Mouse (Mus musculus) liver, embryonic 16.5 days (tissue): ENCODE data around the gene Pfkfb2. TPM values are rescaled to one million over a fixed set of nuclear protein-coding genes. Genes with fewer than 3 reads are reported as not detected.
A peak's percentile ranks its signal among the peaks of the same experiment; 100 is the strongest.

ENCODE experiments used
- ATAC-seq: fragments of 200-750 bp; cut with Nextera tagmentation; 2 replicates; pipeline ENCODE4 v1.8.0; 2017; ENCODE audit warnings: low read depth, mild to moderate bottlenecking, moderate number of reproducible peaks, moderate library complexity
- H3K27ac ChIP-seq: fragments of 300-500 bp; sonication (generic); 2 replicates; pipeline ENCODE4 v1.5.1; 2014; ENCODE audit warnings: mild to moderate bottlenecking, low read length
- H3K27me3 ChIP-seq: fragments of 300-500 bp; sonication (generic); 2 replicates; pipeline ENCODE4 v1.6.1; 2014; ENCODE audit warnings: low read depth, low read length, mixed read lengths; ENCODE audit not compliant: control insufficient read depth, insufficient read depth
- H3K36me3 ChIP-seq: fragments of 300-500 bp; sonication (generic); 2 replicates; pipeline ENCODE4 v1.6.1; 2014; ENCODE audit warnings: mild to moderate bottlenecking; ENCODE audit not compliant: control insufficient read depth, insufficient read depth
- H3K4me1 ChIP-seq: fragments of 300-500 bp; sonication (generic); 2 replicates; pipeline ENCODE4 v1.6.1; 2014; ENCODE audit warnings: low read depth, low read length, mixed read lengths; ENCODE audit not compliant: control insufficient read depth
- H3K4me2 ChIP-seq: fragments of 300-500 bp; sonication (generic); 2 replicates; pipeline ENCODE4 v1.6.1; 2014; ENCODE audit warnings: low read depth, low read length, mixed read lengths
- H3K4me3 ChIP-seq: fragments of 300-500 bp; sonication (generic); 2 replicates; pipeline ENCODE4 v1.5.1; 2014; ENCODE audit warnings: low read depth, mild to moderate bottlenecking, low read length
- H3K9ac ChIP-seq: fragments of 300-500 bp; sonication (generic); 2 replicates; pipeline ENCODE4 v1.6.1; 2014; ENCODE audit warnings: low read depth, low read length
- H3K9me3 ChIP-seq: fragments of 300-500 bp; sonication (generic); replicated peaks from 2 replicates; pipeline ENCODE4 v1.6.1; 2016; ENCODE audit warnings: low read length; ENCODE audit not compliant: control insufficient read depth
- WGBS: fragments of 180-500 bp; shearing (Covaris S2); extraction: QIAGEN DNeasy Blood & Tissue Kit; methylation state at CpG from one replicate; pipeline ENCODE4 v1.1.7; 2014; ENCODE audit not compliant: insufficient replicate concordance; 5-methylcytosine and 5-hydroxymethylcytosine counted together
- polyA plus RNA-seq: library from polyadenylated mRNA; unstranded; fragments of >200 nt; fragmentation: Nextera tagmentation; extraction: Ambion mirVana; gene quantifications from 2 replicates; pipeline ENCODE4 v1.2.1, GENCODE M21; 2015

Pfkfb2 gene
- polyA plus RNA-seq, 1 experiment from 2014 or later, result 5.1 TPM

DNA sequence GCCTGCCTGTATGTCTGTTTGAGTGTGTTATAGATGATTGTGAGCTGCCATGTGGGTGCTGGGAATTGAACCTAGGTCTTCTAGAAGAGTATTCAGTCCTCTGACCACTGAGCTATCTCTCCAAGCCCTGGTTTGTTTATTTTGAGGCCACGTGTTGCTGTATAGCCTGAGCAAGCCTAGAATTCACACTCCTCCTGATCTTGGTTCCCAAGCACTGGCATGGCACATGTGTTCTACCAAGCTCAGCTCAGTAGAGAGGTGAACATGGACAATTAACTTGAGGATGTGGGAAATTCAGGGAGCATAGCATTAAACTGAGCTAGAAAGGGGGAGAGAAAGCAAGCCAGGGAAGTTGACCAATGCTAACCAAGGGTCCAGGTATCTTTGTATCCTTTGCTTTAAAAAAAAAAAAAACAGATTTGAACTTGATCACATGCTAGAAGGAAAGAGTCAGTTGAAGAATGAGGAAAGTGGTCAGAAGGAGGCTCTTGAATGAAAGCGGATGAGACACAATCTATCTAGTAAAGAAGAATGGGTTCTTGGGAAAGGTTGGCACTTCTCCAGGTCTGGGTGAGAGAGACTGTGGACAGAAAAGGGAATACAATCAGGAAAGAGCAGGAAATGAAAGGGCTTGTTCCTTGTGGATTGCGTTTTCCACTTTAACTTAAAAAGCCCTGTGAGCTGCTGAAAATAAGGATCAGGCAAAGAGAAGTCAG lies 33.1 kb upstream of the Pfkfb2 start:
- H3K27ac ChIP-seq, result no peak overlapping the region
- H3K4me3 ChIP-seq, result no peak overlapping the region
- H3K4me2 ChIP-seq, result no peak overlapping the region
- H3K27me3 ChIP-seq, result no peaks in the 10 kb centered on the region
- H3K9ac ChIP-seq, result no peak overlapping the region
- WGBS, result 74% methylated on average over 3 of the region's 3 CpGs
- no peaks in the 10 kb centered on the region for H3K9me3 ChIP-seq
- peaks cover 7% of the 10 kb centered on the region for H3K4me1 ChIP-seq
- no peaks in the 10 kb centered on the region for H3K36me3 ChIP-seq
- no peak for ATAC-seq

DNA sequence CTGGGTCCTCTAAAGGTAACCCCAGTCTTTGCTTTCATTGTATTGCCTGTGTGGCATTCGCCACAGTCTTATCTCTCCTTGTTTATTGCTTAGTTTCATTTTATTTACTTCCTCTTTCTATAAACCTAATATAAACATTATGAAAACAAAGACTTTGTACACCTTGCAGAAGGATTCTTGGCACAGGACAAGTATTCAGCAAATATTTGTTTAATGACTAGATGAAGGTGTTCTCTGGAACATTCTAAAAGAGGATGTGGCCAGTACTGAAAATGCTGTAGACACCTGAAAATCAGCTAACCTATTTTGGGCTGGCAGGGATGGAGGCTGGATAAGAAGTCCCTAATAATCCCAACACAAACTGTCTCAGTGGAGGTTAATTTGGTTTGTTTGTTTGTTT lies 32.5 kb upstream of the Pfkfb2 start:
- H3K4me3 ChIP-seq, result no peak overlapping the region
- ATAC-seq, result no peak
- no peaks in the 10 kb centered on the region for H3K9me3 ChIP-seq
- H3K9ac ChIP-seq, result no peak overlapping the region
- H3K4me2 ChIP-seq, result no peak overlapping the region
- no peaks in the 10 kb centered on the region for H3K27me3 ChIP-seq
- H3K4me1 ChIP-seq, result peaks cover 7% of the 10 kb centered on the region
- 45% methylated on average over 1 of the region's 1 CpGs for WGBS
- no peaks in the 10 kb centered on the region for H3K36me3 ChIP-seq
- no peak overlapping the region for H3K27ac ChIP-seq

- H3K4me2 ChIP-seq, result no peak overlapping the region
- H3K4me3 ChIP-seq, result no peak overlapping the region
Measured at GRCm38 (mm10) chr1:130759689-130760088, 30.6 kb upstream of the Pfkfb2 start.

DNA sequence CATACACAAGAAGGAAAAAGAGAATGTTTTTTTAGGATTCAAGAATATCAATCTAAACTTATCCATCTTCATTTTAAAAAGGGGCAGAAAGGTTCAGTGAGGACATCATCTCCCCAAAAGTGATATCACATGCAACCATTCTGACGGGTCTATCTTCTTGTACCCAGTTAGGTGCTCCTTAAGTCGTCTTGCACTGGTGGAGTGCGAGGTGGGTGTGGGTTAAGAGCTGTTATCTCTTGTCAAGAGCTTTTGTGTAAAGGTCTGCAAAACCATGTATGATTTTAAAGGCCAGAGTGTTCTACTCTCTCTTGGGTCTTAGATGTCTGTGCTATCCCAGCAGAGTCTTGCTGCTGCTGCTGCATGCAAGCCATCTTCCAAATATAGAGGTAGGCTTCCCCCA lies 17.8 kb upstream of the Pfkfb2 start:
- no peaks in the 10 kb centered on the region for H3K9me3 ChIP-seq
- WGBS, result 18% methylated on average over 3 of the region's 3 CpGs
- H3K27me3 ChIP-seq, result no peaks in the 10 kb centered on the region
- peaks cover 52% of the 10 kb centered on the region for H3K4me1 ChIP-seq
- no peak overlapping the region for H3K27ac ChIP-seq
- peaks cover 8% of the 10 kb centered on the region; the same call in 1 of the 2 replicates for H3K36me3 ChIP-seq
- H3K9ac ChIP-seq, result no peak overlapping the region
- no peak overlapping the region for H3K4me3 ChIP-seq
- no peak for ATAC-seq
- H3K4me2 ChIP-seq, result no peak overlapping the region

More at GRCm38 (mm10) chr1:130759689-130760088, 30.6 kb upstream of the Pfkfb2 start:
- Histone ChIP-seq H3K27me3 (no peaks in the 10 kb centered on the region), H3K9me3 (no peaks in the 10 kb centered on the region), H3K4me1 (peaks cover 7% of the 10 kb centered on the region), H3K9ac (no peak overlapping the region), H3K36me3 (no peaks in the 10 kb centered on the region), H3K27ac (no peak overlapping the region)
- ATAC-seq, result no peak
- 49% methylated on average over 9 of the region's 9 CpGs for WGBS

DNA sequence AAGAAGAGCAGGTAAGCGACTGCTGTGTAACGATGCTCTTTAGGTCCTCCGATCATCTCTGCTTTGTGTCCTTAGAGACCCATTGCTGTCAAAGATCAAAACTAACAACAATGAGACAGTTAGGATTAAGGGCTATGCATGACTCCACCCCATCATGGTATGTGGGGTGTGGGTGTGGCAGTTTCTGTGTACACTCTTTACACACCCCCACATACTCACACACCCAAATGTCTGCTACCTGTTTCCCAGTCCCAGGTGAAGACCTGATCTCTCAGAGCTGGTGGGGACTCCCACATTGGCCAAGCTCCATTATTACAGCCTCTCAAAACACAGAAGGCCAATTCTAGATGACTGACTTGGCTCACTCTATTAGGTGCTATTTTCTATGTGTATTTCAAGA lies 16.5 kb upstream of the Pfkfb2 start:
- H3K4me3 ChIP-seq, result no peak overlapping the region
- no peak for ATAC-seq
- peaks cover 8% of the 10 kb centered on the region; the same call in 1 of the 2 replicates for H3K36me3 ChIP-seq
- WGBS, result 86% methylated on average over 3 of the region's 3 CpGs
- peaks cover 61% of the 10 kb centered on the region for H3K4me1 ChIP-seq
- H3K27ac ChIP-seq, result peak overlapping the region; percentile 62
- H3K4me2 ChIP-seq, result no peak overlapping the region
- no peaks in the 10 kb centered on the region for H3K9me3 ChIP-seq
- no peak overlapping the region for H3K9ac ChIP-seq
- no peaks in the 10 kb centered on the region for H3K27me3 ChIP-seq

DNA sequence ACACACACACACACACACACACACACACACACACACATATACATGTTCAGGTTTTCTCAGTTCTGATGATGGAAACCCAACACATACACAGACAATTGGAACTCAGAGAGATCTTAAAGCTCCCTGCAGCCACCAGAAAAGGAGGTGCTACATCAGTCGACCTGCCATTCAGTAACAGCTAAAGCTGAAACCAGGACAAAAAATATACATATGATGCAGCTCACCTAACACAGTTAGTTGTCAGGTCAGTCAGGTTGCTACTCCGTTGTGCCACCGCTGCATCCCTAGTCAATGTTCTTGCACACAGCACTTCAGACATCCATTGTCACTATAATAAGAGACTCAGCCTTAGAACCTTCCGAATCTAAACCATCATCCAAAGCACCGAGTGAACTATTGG lies 15.9 kb upstream of the Pfkfb2 start:
- Histone ChIP-seq H3K9me3 (no peaks in the 10 kb centered on the region), H3K27ac (peak overlapping the region; percentile 97), H3K4me1 (peaks cover 66% of the 10 kb centered on the region), H3K4me2 (no peak overlapping the region), H3K27me3 (no peaks in the 10 kb centered on the region), H3K9ac (no peak overlapping the region), H3K4me3 (no peak overlapping the region), H3K36me3 (peaks cover 8% of the 10 kb centered on the region; the same call in 1 of the 2 replicates)
- ATAC-seq, result no peak
- WGBS, result 77% methylated on average over 5 of the region's 5 CpGs

DNA sequence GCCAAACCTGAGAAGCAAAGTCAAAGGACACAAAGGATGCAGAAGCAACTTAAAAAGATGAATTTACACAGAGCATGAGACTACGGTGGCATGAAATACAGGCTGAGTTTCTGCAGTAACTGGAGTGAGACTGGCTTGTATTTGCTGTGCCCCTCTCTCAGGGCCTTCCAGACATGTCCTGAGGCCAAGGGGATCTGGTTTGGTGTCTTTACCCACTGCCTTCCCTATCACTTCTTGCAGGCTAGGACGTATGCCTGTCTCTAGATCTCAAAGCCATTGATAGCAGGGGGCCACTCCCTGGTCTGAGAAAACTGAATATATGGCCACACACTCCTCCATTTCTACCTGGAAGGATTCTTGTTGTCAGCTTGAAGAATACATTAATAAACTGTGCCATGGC lies 15.2 kb upstream of the Pfkfb2 start:
- Histone ChIP-seq H3K4me3 (peak overlapping the region; percentile 5; the same call in 1 of the 2 replicates), H3K4me1 (peaks cover 73% of the 10 kb centered on the region), H3K9ac (peak overlapping the region; percentile 44), H3K27ac (peak overlapping the region; percentile 97), H3K4me2 (peak overlapping the region; percentile 53), H3K27me3 (no peaks in the 10 kb centered on the region), H3K36me3 (peaks cover 8% of the 10 kb centered on the region; the same call in 1 of the 2 replicates), H3K9me3 (no peaks in the 10 kb centered on the region)
- 21% methylated on average over 2 of the region's 2 CpGs for WGBS
- peak; percentile 37 for ATAC-seq

GRCm38 (mm10) chr1:130743775-130744174 lies 14.7 kb upstream of the Pfkfb2 start:
- Histone ChIP-seq H3K9ac (peak overlapping the region; percentile 44), H3K4me2 (peak overlapping the region; percentile 53), H3K4me3 (no peak overlapping the region), H3K36me3 (peaks cover 8% of the 10 kb centered on the region; the same call in 1 of the 2 replicates), H3K27ac (peak overlapping the region; percentile 97), H3K4me1 (peaks cover 77% of the 10 kb centered on the region), H3K27me3 (no peaks in the 10 kb centered on the region), H3K9me3 (no peaks in the 10 kb centered on the region)
- no peak for ATAC-seq
- WGBS, result 38% methylated on average over 1 of the region's 1 CpGs

GRCm38 (mm10) chr1:130742201-130742600 lies 13.1 kb upstream of the Pfkfb2 start:
- H3K4me3 ChIP-seq, result no peak overlapping the region
- H3K27ac ChIP-seq, result peak overlapping the region; percentile 97
- H3K27me3 ChIP-seq, result no peaks in the 10 kb centered on the region
- H3K4me2 ChIP-seq, result peak overlapping the region; percentile 67; the same call in 1 of the 2 replicates
- peaks cover 93% of the 10 kb centered on the region for H3K4me1 ChIP-seq
- 72% methylated on average over 7 of the region's 7 CpGs for WGBS
- peaks cover 8% of the 10 kb centered on the region; the same call in 1 of the 2 replicates for H3K36me3 ChIP-seq
- no peak for ATAC-seq
- peak overlapping the region; percentile 58 for H3K9ac ChIP-seq
- H3K9me3 ChIP-seq, result no peaks in the 10 kb centered on the region
